Mouse (Mus musculus): ENCODE data around the gene Gm21775.
"Not testable (repeated sequence)": the region's sequence is repeated elsewhere in the genome, so short reads cannot be mapped to it uniquely, and the experiment has no call there.

Gene Gm21775

GRCm38 (mm10) chrY:10553153-10553552, at the start of gene Gm21775:
Gene Gm21775 (plus strand): TSS chrY:10553453.
- in situ Hi-C loops (cut with MboI, MseI): not testable (repeated sequence)

GRCm38 (mm10) chrY:10535942-10536341, 17.3 kb upstream of the Gm21775 start, which contains the start of gene Gm20737:
Gene Gm20737 (minus strand): TSS chrY:10536042.
- in situ Hi-C loops (cut with MboI, MseI): not testable (repeated sequence)
